15 mouse cellular contexts compared by ENCODE assay signal in the genomic region with DNA sequence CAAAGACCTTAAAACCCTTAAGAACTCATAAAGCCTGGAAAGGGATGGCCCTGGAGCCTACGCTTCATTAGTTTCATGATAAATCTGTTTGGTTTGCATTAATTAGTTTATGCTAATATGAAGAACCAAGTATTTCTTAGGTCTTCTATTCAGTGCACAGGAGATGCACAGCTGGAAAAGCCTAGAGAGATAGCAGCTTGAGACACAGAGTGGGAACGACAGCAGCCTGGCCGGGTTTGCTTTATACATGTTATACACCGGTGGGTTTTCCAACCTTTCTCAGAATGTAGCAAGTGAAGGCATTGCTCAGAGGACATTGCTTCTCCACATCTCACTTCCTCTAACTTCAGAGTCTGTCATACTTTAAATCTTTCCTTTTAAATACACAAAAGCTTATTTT.
"Had no signal": no experiment of that assay in that cellular context is flagged by ENCODE, and none has a peak within 500 bp of the region (broad histone marks: within the 10 kb centered on the region; RNA-seq: fewer than 3 reads in every experiment).

No protein-coding gene starts in this region.

- ATAC-seq: inflammation-experienced regulatory T-cells, adult 6 months; intestine, postnatal 0 days had no signal

- H3K4me1 ChIP-seq: hindbrain, embryonic 10.5 days; intestine, embryonic 15.5 days had no signal

- H3K27ac ChIP-seq: intestine, embryonic 15.5 days; left cerebral cortex, adult 2 months; limb, embryonic 12.5 days had no signal

- H3K4me3 ChIP-seq: intestine, embryonic 15.5 days; left cerebral cortex, adult 2 months had no signal

- H3K27me3 ChIP-seq: heart, embryonic 12.5 days; intestine, embryonic 15.5 days; limb, embryonic 12.5 days had no signal

- DNase-seq: gastrocnemius, adult 2 months; gastrocnemius, postnatal 10 days; gastrocnemius, postnatal 25 days; heart, adult 18-20 months; kidney, postnatal 25 days; liver had no signal

- H3K9ac ChIP-seq: intestine, embryonic 15.5 days had no signal

- H3K9me3 ChIP-seq: heart, embryonic 10.5 days; heart, embryonic 12.5 days; hindbrain, embryonic 10.5 days; intestine, embryonic 15.5 days; limb, embryonic 10.5 days; limb, embryonic 12.5 days had no signal

- H3K36me3 ChIP-seq: heart, embryonic 10.5 days; heart, embryonic 12.5 days; hindbrain, embryonic 10.5 days; intestine, embryonic 15.5 days; limb, embryonic 10.5 days; limb, embryonic 12.5 days had no signal
